Mouse (Mus musculus) lung, embryonic 16.5 days (tissue): ENCODE measurements around the gene Dzip1l. TPM values are rescaled to one million over a fixed set of nuclear protein-coding genes. Genes with fewer than 3 reads are reported as not detected.

Experiments
- polyA plus RNA-seq: library from polyadenylated mRNA; unstranded; fragments of >200 nt; fragmentation: Nextera tagmentation; extraction: Ambion mirVana; gene quantifications from 2 replicates; pipeline ENCODE4 v1.2.1, GENCODE M21; 2015

The Dzip1l gene
- polyA plus RNA-seq, 1 experiment from 2014 or later = 30.4 TPM

Other genes with a start within 250 kb of the Dzip1l start
- gene Mras, start 192.1 kb upstream of the Dzip1l start, polyA plus RNA-seq = 12.3 and 15.2 TPM in 2 replicates
- 6.2 and 11.3 TPM in 2 replicates for gene Nme9, start 178.0 kb upstream of the Dzip1l start, polyA plus RNA-seq
- gene Armc8, start 60.6 kb upstream of the Dzip1l start, polyA plus RNA-seq = 22.0 and 23.4 TPM in 2 replicates
- gene Dbr1, start 53.7 kb upstream of the Dzip1l start, polyA plus RNA-seq = 31.2 and 31.6 TPM in 2 replicates
- gene A4gnt, start 17.0 kb upstream of the Dzip1l start, polyA plus RNA-seq = not detected in 2 replicates
- 431 and 463 TPM in 2 replicates for gene Cldn18, start 87.8 kb downstream of the Dzip1l start, polyA plus RNA-seq
- gene Sox14, start 246.7 kb downstream of the Dzip1l start, polyA plus RNA-seq = not detected in 2 replicates